Mouse (Mus musculus): ENCODE data around the gene Arsa.

The Arsa gene

GRCm38 (mm10) chr15:89496131-89496530, 18.9 kb upstream of the Arsa start:
- in situ Hi-C loops (cut with MboI, MseI), result no loop called here

DNA sequence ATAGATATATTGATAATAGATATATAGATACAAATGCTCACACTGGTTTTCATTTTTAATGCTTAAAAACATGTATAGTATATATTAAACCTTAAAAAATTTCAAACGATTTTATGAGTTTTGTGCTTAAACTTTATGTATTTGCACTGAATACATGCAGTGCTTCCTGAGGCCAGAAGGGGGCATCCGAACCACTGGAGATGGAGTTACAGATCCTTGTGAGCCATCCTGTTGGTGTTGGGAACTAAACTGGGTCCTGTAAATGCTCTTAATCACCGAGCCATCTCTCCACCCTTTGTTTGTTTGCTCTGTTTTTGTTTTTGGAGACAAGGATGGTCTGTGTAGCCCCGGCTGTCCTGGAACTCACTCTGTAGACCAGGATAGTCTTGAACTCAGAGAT, 17.7 kb upstream of the Arsa start:
- in situ Hi-C loops (cut with MboI, MseI), result no loop called here

GRCm38 (mm10) chr15:89488611-89489117, 11.4 kb upstream of the Arsa start:
- in situ Hi-C loops (cut with MboI, MseI), result no loop called here

DNA sequence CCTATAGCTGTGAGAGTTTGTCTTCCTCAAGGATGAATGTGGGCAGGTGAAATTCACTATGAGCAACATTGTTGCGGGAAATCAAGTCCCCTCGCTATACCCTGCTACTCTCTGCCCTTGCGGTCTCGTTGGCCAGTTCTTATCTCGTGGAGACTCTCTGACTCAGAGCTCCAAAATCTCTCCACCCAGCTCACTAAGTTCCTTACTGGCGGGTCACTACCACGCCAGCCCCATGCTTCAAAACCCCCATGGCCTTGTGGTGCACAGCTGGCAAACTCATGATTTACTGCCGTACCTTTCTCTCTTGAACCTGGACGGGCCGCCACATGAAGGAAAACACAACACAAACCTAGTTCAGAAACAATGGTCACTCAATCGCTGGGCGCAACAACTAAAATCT, 11.0 kb upstream of the Arsa start:
- in situ Hi-C loops (cut with MboI, MseI), result no loop called here

DNA sequence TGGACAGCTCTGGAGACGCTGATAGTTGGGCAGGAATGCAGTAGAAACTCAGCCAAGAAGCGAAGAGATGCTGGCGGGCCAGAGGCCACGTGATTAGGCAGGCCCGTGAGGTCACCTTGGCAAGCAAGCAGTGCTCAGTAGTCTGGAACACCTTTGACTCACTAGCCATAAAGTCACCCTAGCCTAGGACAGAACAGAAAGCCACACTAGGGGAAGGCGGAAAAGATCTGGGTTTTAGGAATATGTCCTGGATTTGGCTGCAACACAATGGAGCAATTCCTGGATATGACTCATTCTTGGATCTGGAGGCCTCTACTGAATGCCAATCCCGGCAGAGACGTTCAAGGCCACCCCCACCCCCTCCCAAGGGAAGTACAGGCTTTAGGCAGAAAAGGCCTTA, 3.4 kb upstream of the Arsa start:
- in situ Hi-C loops (cut with MboI, MseI), result no loop called here

- in situ Hi-C loops (cut with MboI, MseI), result no loop called here
These were observed 1.4 kb upstream of the Arsa start for GRCm38 (mm10) chr15:89478622-89479021.

GRCm38 (mm10) chr15:89477806-89478205, 581 bp upstream of the Arsa start:
- in situ Hi-C loops (cut with MboI, MseI), result no loop called here

DNA sequence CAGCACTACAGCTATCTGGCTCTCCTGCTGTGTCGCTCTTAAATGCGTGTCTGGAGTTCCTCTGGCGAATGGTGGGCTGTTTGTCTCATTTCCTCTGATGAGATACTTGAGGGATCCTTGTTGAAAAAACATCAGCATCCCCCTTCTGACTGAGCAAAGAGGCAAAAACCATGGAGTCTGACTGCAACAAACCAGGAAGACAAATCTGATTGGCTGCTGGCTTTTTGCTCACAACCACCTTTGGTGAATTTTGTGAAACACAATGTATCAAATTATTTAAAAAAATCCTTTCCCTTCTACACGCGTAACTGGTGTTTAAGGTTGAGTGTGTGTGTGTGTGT, 780 bp downstream of the Arsa start:
- in situ Hi-C loops (cut with MboI, MseI), result no loop called here

DNA sequence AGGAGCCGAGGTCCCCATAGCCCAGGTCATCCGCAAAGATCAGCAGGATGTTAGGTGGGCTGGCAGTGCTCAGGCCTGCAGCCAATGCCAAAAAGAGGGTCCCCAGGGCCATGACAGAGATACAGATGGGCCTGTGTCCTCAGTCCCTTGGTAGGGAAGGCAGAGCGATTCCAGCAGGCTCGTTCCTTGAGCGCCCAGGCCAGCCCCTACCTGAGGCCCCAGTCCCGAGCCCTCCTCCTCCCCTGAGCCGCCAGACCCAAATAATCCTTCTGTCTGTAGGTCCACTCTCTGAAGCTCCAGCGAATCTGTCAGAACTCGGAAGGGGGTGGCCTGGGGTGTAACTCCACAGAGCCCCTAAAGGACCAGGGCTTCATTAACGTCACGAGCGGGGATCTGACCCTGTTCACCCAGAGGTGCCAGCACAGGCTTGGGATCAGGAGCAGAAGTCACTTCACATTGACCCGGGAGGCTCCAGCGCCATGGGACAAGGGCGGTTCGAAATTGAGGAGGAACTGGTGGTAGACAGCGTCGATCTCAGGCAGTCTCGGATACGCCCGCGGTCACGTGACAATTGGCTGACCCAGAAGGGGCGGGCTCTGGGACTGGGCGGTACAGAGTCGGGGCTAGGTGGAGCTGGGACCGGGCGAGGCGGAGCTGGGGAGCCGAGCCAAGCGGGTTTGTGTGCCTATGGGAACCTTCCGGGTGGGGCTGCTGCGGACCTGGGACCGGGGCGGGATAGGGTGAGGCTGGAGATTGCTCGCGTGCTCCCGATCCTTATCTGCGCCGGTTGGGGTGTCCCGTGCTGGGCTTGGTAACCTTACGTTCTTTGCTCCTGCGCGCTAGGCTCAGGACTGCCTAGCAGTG, 1.4 kb downstream of the Arsa start:
- in situ Hi-C loops (cut with MboI, MseI), result no loop called here

- in situ Hi-C loops (cut with MboI, MseI), result no loop called here
These were observed 2.0 kb downstream of the Arsa start for GRCm38 (mm10) chr15:89475293-89475600.

DNA sequence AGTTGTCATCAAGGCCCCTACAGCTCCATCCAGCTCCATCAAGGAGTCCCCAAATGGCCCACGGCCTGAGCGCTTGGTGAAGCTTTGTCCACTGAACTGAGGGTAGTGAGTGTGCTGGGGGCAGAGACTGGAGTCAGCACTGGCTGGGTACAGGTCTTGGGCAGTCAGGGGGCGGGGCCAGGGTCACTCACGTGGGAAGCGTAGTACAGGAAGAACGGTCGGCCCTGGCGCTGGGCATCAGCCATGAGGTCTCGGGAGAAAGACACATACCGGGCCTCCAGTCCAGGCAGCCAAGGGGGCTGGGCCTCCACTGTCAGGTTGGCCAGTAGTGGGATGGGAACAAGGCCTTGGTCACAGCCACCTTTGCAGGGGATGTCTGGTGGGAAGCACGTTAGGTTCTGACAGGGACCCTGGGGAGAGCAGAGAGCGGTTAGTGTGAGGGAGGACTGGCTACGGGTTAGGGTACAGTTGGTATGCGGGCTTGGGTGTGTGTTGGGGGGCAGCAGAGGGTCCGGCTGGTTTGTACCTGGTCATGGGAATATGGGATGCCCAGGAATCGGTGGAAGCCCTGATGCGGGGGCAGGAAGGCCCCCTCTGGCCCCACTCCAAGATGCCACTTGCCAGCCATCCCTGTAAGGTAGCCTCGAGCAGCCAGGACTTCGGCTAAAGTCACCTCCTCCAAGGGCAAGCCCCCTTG, 2.5 kb downstream of the Arsa start:
- in situ Hi-C loops (cut with MboI, MseI), result no loop called here

DNA sequence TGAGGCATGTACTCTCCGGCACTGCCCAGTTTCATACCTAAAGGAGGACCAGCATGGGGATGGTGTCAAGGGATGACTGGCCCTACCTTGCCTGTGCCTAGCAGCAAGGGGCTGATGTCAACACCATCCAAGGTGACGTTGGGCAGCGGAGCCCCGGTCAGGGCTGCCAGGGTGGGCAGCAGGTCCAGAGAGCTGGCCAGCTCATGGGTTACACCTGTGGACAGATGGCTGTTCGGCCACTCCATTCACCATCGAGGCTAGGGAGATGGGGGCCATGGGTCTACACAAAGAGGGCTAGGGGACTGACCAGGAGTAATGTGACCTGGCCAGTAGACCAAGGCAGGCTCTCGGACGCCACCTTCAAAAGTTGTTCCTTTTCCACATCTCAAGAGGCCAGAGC, 3.3 kb downstream of the Arsa start:
- in situ Hi-C loops (cut with MboI, MseI), result no loop called here

DNA sequence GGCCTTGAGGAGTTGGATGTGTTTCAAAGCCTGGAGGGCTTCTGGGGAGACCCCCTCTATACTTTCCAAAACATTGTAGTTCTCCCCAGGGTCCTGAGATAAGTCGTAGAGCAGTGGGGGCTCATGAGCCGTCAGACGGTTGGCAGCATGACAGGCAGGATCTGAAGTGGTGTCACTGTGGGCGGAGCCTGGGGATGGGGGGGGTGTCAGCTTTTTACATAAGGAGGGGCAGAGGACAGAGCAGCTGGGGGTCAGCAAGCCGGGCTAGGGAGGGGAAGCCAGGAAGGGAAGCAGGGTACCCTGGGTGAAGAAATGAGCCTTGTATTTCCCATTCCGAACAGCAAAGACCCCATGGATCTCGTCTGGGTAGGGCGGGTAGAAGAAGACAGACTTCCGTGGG, 3.9 kb downstream of the Arsa start:
- in situ Hi-C loops (cut with MboI, MseI), result no loop called here

GRCm38 (mm10) chr15:89471476-89471875, 5.7 kb downstream of the Arsa start:
- in situ Hi-C loops (cut with MboI, MseI), result no loop called here

DNA sequence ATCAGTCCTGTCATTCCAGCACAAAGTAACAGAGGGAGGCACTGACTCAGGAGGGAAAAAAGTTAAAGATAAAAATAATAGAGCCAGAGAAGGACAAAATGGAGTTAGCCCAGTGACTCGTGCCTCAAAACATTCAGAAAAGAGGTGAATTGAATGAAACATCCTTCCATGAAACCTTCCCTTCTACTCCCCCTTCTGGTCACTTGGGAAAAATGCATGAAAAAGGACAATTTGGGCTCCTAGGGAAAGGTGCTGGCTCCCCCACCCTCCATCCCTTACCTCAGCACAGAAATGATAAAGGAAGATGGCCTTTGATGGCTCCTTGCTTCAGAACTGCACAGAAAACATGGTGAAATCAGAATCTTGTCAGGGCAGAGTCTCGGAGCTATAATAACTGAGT, 8.6 kb downstream of the Arsa start:
- in situ Hi-C loops (cut with MboI, MseI), result no loop called here

GRCm38 (mm10) chr15:89465052-89465451, 12.2 kb downstream of the Arsa start:
- in situ Hi-C loops (cut with MboI, MseI), result no loop called here

DNA sequence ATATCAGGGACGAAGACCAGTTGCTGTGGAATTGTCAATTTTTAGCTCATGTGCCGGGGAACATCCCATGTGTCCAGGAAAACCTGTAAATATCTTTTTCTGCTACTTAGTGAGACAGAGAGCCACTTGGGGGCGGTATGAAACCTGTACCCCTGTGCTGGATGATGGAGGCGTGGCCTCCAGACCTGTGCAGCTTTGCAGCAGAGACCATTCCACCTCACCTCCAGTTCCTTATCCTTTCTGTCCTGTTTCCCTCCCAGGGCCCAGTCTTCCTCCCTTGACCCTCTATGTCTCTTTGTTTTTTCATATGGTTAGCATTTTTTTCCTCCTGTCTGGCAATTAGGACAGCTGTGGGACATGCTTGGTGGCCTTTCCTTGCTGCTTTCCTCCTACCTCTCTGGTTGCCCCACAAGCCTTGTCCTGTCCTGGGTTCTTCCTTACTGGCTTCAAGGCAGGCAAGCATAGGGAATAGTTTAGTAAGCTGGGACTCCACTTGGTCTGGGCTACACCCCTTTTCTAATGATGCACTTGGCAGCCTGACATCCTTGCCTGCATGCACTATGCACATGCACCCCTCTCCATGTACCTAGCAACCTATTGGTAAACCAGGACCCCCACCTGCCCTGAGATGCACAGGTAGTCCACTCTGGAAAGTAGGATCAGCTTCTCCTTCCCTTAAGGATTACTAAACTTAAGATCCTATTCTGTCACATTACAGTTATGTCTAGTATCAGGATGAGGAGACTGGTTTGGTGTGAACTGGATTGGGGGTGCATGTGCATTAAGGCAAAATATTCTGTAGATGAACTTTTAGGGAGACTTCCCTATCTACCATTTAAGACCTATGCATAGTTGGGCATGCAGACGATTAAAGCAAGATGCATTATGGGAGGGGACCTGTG, 13.6 kb downstream of the Arsa start:
- in situ Hi-C loops (cut with MboI, MseI), result no loop called here

DNA sequence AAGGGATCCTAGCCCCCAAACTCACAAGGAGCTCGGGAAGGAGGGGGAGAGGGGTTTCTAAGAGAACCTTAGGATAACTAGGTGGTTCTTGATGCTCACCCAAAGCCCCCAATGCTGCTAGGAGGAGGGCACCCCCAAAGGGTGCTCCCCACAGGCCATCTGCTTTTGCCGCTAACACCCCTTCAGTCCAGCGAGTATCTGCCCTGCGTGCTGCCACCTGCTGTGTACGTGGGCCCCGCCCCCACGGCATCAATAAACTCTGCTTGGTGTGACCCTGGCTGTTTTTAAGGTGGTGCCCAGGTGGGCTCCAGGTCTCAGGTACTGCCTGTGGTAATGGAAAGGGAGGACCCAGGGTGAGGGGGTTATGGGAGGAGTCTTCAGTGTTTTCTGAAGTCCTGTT, 15.0 kb downstream of the Arsa start:
- in situ Hi-C loops (cut with MboI, MseI), result no loop called here

GRCm38 (mm10) chr15:89461321-89461720, 15.9 kb downstream of the Arsa start:
- in situ Hi-C loops (cut with MboI, MseI), result no loop called here

- in situ Hi-C loops (cut with MboI, MseI), result no loop called here
These were observed 16.9 kb downstream of the Arsa start for GRCm38 (mm10) chr15:89460298-89460697.

DNA sequence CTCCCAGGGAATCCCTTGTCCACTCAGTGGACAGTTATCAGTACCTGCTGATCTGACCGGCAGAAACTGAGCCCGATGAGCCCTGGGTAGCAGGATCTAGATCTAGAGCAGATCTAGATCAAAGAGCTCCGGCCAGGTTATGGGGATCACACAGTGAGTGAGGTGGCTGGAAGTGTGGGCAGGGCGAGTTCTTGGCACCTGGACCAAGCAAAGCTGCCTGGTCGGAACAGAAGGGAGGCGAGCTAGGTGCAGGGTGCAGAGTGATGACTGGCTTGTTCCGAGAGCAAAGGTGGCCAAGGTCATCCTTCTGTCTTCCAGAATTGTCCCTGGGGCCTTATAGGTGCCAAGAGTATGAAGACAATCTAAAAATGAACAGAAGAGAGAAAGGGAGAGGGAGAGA, 17.4 kb downstream of the Arsa start:
- in situ Hi-C loops (cut with MboI, MseI), result no loop called here

- in situ Hi-C loops (cut with MboI, MseI), result no loop called here
These were observed 18.3 kb downstream of the Arsa start for GRCm38 (mm10) chr15:89458942-89459341.
